In genomic region chr5:23416286-23416643, GRCm38 (mm10) we compare ENCODE assay signal across 8 mouse cellular contexts. TPM values are rescaled to one million over a fixed set of nuclear protein-coding genes. Genes with fewer than 3 reads are reported as not detected.
A peak's percentile ranks its signal among the peaks of the same experiment; 100 is the strongest.
DNase-seq lines count a peak whose midpoint lies in the region; ATAC-seq lines count a peak whose summit lies in the region.

No protein-coding gene starts in this region.

- peak overlapping the region; percentile 12; the same call in 1 of the 2 replicates for H3K4me3 ChIP-seq in liver, embryonic 16.5 days (ENCODE audit: low read depth, low read length)

- peaks cover 5% of the 10 kb centered on the region for H3K36me3 ChIP-seq in liver, embryonic 16.5 days (ENCODE audit: control insufficient read depth, insufficient read depth)

- H3K9ac ChIP-seq in liver, embryonic 16.5 days (ENCODE audit: low read depth, low read length), result 0 out of 2 replicates have a peak overlapping the region, but pooled peaks have one; percentile 3

- peaks cover 64% of the 10 kb centered on the region for H3K4me1 ChIP-seq in liver, embryonic 16.5 days (ENCODE audit: control insufficient read depth, low read depth, low read length)

- WGBS in liver, embryonic 16.5 days (ENCODE audit: insufficient replicate concordance), result 39% methylated on average over 6 of the region's 6 CpGs

- H3K27me3 ChIP-seq in liver, embryonic 16.5 days (ENCODE audit: control insufficient read depth, insufficient read depth, low read depth, low read length), result no peaks in the 10 kb centered on the region

- H3K9me3 ChIP-seq in liver, embryonic 16.5 days (replicated peaks; ENCODE audit: control insufficient read depth, low read length), result no peaks in the 10 kb centered on the region

- ATAC-seq in erythroblast, adult 5-6 weeks (replicated peaks; ENCODE audit: low FRiP score, poor library complexity, severe bottlenecking), result peak; percentile 60
- ATAC-seq in liver, embryonic 16.5 days (ENCODE audit: low read depth), result peak; percentile 39

- intact Hi-C loops in heart, postnatal 36 days (cut with DNase I), result loop anchor here (5.0 kb wide), 4 partner anchors 36 to 241 kb away; no protein-coding TSS in a partner anchor

- H3K27ac ChIP-seq in liver, embryonic 16.5 days (ENCODE audit: low read length), result peak overlapping the region; percentile 58

- peak overlapping the region; percentile 18; the same call in 1 of the 2 replicates for H3K4me2 ChIP-seq in liver, embryonic 16.5 days (ENCODE audit: low read depth, low read length)

- DNase-seq in heart, adult 11 months, result peak; percentile 95
- DNase-seq in heart, postnatal 36 days, result no peak
- peak; percentile 65 for DNase-seq in CD4-positive, CD25-positive, alpha-beta regulatory T cell, adult 2 months (ENCODE audit: low read depth, low spot score)
- no peak for DNase-seq in left cerebral cortex, adult 18-20 months (ENCODE audit: low spot score in 2 of 2)
- no peak for DNase-seq in right cerebral cortex, postnatal 4 days
- no peak for DNase-seq in spleen, adult 12 weeks (ENCODE audit: low spot score)

RNA-seq across cellular contexts. Expression of gene Kmt2e, which starts 18.0 kb away (rescaled TPM):
- total RNA-seq in heart, postnatal 36 days (2021), result 10 to 100 TPM; 50.1 to 51.5 TPM
- 54.5 and 85.1 TPM in 2 replicates for total RNA-seq in erythroblast, adult 5-6 weeks (2015; ENCODE audit: low replicate concordance)
- total RNA-seq in erythroblast, adult 5-6 weeks (2017; ENCODE audit: low replicate concordance), result 70.8 and 88.7 TPM in 2 replicates
- 32.5 and 35.2 TPM in 2 replicates for polyA plus RNA-seq in liver, embryonic 16.5 days (2015; fragmentation: Nextera tagmentation; extraction: Ambion mirVana)
- 10 to 100 TPM; 92.8 to 98.6 TPM for total RNA-seq in left cerebral cortex, adult 18-20 months (2021)

Comparison
In these comparisons a context has a peak if more than half of its experiments do, and no peak if none do; other contexts are left out.
1. DNase-seq: peak in heart, adult 11 months (single experiment) and CD4-positive, CD25-positive, alpha-beta regulatory T cell, adult 2 months (single experiment); none in heart, postnatal 36 days (0 of 2), left cerebral cortex, adult 18-20 months (0 of 2), right cerebral cortex, postnatal 4 days (single experiment) and spleen, adult 12 weeks (single experiment).